Mouse (Mus musculus): ENCODE measurements around the gene H2-Q2.

DNA sequence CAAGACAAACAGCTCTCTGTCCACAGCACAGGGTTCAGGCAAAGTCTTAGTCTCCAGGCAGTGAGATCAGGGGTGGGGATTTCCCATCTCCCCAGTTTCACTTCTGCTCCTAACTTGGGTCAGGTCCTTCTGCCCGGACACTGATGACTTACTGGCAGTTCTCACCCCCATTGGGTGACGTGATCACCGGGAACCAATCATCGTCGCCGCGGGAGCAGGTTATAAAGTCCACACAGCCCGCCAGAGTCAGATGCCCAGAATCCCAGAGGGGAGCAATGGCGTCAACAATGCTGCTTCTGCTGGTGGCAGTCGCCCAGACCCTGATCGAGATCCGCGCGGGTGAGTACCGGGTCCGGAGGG, 37.3 kb downstream of the H2-Q2 start, which contains the start of gene H2-Q4:
- no peak for TF ChIP-seq EP300 (IDR thresholded peaks at IDR 0.05)
- TF ChIP-seq CTCF (IDR thresholded peaks at IDR 0.05): no peak
